Mouse (Mus musculus): ENCODE measurements at regions not wholly inside any gene's neighbourhood (a gene's known extent, or its start where the extent isn't known, plus 50 kb on each side); places are given as distances from the start of the nearest gene placed in this dataset.
A peak's percentile ranks its signal among the peaks of the same experiment; 100 is the strongest.

DNA sequence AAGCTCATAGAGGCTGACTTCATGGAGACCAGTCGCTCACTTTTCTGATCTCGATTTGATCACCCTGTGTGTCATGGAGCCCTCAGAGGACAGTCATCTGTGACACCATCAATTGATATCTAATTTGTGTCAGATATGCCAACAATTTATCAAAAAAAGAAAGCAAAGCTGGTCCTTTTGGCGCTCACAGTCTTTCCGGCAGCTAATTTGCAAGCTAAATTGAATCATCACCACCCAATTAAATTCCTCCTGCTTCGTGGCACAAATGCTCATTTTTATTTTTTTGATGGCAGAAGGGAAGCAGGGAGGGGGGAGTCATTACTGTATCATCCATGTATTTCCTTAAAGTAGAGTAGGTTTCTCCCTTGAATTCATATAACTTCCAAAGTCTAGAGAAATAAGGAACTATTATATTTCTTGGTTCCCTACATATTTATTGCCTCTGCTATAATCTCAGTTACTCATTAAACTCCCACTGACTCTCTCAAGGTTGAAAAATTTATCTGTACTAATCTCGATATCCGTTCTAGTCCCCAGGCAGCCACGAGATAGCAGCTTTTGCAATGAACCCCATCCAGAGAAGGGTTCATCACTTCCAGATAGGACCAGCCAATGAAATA, 325.8 kb downstream of the Gpam start:
- no peak for DNase-seq (ENCODE audit: extremely low spot score in 1 of 2, low spot score in 1 of 2)

DNA sequence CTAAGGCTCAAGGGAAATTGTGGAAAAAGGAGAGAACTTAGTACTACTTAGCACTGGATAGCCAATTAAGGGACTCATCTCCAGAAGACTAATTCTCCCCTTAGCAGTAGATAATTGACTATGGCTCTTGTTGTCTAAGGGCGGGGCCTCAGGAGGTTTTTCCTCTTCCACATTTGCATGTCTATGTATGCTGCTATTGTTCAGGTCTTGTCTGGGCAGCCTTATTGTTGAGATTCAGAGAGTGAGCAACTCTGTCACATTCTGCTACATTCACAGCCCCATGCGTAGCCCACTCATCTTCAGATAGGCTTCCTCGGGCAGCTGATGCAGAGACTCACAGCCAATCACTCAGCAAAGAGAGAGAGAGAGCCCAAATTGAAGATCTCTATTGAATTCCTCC, 339.9 kb downstream of the Gpam start:
- DNase-seq (ENCODE audit: extremely low spot score in 1 of 2, low spot score in 1 of 2): no peak

DNA sequence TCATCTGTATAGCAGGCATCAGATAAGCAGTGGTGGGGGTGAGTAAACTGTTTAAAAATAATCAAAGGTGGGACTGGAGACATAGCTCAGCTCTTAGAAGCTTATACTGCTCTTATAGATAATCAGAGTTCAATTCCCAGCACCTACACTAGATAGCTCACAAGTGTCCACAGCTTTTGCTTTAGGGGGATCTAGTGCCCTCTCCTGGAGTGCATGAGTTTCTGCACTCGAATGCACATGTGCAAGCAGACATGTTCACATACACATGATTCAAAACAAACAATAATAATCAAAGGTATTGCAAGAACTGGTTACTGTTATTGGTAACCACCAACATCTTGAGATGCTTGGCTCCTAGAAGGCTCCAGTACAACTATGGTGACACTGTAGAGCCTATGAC, 343.3 kb downstream of the Gpam start:
- DNase-seq (ENCODE audit: extremely low spot score in 1 of 2, low spot score in 1 of 2): no peak

DNA sequence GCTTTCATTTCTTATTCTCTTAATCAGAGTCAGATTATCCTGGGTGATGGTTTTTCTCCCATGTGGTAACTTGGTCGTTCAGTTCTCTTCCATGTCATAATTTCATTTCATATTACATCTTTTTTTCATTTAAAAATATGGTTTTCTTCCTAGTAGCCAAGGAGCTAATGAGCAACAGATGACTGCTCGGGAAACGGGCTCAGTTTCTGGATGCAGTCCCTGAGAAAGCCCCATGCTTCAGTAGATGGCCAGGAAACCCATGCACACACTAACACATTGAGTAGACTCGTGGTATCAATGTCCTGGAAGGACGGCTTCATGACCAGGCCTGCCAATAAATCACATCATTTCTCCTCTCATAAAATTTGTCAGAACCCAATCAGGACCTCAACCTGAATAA, 369.3 kb downstream of the Gpam start:
- DNase-seq (ENCODE audit: extremely low spot score in 1 of 2, low spot score in 1 of 2): no peak

DNA sequence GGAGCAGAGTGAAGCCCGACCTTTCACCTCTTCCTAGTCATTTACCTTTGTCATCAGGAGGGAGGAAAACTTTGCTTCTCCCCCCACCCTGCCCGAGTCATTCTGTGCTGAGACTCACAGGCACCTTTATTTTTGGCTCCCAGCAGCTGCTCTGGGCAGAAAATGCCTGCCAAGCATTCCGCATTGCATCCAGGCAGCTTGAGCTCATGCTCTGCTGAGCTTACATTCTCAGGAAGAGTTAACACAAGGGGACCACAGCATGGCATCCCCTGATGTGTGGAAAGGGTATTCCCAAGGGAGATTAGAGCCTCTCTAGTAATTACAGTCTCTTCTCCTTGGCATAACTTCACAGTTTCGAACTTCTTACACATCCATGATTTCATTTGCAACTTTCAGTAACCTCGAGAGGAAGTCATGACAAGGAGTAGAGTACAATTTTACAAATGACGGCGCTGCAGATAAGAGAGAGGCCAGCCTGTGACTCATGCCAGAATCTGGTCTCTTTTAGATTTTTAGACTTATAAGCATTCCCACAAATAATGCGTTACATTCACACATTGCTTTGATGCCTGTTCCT, 370.3 kb downstream of the Gpam start:
- DNase-seq (ENCODE audit: extremely low spot score in 1 of 2, low spot score in 1 of 2): peak; percentile 6 to 10

DNA sequence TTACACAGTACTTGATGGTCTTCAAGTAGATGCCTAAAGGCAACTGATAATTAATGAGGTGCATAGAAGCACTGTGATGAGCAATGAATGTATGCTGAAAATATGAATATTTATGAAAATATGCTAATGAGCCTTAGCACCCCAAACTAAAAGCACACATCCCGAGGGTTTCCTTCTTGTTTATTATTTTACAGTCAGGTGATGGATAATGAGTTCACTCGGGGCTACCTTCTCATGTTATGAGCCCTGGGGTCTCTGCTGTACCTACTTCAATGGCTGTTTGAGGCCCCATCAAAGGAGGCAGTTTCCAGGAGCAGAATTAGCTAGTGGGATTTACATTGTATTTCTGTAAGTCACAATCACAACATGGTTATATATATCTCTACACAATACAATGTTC, 371.6 kb downstream of the Gpam start:
- DNase-seq (ENCODE audit: extremely low spot score in 1 of 2, low spot score in 1 of 2): no peak

DNA sequence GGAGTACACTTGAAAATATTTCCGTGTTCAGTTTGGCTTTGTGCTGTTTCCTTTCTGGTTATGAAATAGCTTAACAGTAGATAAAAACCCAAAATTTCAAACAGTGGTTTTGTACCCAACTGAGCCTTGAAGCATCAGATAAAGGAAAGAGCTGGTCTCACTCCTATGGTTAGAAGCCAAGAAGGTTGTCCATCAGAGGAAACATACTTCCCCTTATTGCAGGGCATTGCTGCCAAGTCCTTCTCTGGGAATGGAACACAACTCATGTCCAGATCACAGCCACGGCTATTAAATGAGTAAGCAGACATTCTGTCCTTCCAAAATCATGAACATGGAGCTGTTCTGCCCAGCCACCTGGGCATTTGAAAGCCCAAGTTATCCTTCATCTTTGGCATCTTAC, 393.1 kb downstream of the Gpam start:
- no peak for DNase-seq (ENCODE audit: extremely low spot score in 1 of 2, low spot score in 1 of 2)

DNA sequence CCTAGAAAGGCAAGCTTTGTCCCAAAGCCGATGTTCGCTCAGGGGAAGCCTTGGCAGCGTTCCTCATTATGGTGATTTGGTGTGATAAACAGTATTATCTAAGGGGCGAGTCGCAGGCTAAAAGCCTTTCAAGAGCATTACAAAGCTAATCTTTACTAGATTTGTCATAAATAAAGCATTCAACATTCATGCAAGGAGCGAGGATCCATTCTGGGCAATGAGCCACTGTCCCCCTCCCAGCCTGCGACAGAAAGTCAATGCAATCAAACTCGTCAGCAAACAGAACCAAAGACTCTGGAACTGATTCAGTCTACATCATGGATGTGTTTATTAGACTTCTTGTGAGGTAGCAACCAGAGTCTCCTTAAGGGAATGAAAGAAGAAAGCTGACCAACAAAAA, 395.3 kb downstream of the Gpam start:
- no peak for DNase-seq (ENCODE audit: extremely low spot score in 1 of 2, low spot score in 1 of 2)

DNA sequence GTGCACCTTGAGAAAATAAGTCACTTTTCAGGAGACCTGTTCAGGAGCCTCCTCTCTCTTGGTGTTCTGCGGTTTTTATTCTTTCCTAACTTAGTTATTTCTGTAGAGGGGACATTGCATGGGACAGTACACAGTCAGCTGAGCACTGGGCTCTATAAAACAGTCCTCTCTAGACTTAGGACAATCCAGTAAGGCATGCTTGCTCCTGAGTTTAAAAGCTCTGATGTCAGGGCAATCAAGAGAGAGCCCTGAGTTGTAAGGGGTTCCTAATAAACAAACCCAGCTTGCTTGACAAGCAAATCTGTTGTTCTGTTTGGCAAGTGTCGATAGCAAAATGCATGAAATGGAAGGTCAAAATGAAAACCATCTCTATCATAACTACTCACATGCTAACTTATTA, 395.7 kb downstream of the Gpam start:
- DNase-seq (ENCODE audit: extremely low spot score in 1 of 2, low spot score in 1 of 2): no peak

DNA sequence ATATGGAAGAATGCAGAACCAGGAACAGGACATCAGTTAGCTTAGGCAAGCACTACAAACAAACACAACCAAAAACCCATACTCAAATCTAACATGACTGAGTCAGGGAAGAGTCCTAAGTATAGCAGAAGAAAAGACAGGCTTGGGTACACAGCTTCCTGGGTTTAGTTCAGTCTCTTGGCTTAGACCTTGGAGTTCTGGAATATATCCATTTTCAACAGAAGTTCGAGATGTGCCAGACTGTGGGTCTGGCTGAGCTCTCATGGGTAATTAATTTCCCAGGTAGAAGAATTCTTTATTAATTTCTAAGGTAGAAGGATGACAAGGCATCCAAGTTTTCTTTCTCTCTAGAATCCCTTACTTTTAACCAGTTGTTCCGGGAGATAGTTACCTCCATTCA, 396.2 kb downstream of the Gpam start:
- no peak for DNase-seq (ENCODE audit: extremely low spot score in 1 of 2, low spot score in 1 of 2)

DNA sequence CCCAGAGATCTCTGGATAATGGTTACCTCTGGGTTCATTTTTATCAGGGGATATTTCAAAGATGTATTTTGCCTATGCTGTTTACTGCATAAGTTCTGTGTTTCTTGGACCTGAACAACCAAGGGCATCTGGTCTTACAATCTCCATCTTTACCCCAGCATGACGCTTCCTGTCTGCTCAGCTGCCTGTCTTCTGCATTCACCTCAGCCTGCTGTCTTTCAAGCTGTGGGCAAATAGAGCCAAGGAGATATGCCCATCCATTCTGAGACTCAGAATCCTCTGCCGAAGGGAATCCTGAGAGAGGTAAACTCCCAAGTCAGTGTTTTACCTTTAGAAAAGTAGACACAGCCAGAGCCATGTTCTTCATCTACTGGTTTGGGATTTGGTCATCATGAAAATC, 396.7 kb downstream of the Gpam start:
- DNase-seq (ENCODE audit: extremely low spot score in 1 of 2, low spot score in 1 of 2): no peak

DNA sequence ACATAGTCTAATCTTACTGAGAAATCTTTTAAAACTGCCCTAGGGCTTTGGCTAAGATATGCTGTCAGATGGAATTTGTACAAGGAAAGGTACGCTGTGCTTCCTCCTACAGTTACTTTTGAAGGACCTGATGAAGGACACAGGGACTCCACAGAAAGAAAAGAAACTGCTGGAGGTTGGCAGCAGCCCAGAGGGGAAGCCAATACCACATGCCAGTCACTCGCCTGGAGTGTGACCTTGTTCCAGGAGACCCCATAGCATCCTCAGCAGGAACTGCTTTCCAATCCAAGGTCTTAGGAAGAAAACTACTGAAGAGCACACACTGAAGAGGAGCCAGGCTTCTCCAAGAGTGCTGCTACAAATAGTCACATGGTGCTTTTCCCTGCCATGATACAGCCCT, 404.9 kb downstream of the Gpam start:
- DNase-seq (ENCODE audit: extremely low spot score in 1 of 2, low spot score in 1 of 2): no peak

DNA sequence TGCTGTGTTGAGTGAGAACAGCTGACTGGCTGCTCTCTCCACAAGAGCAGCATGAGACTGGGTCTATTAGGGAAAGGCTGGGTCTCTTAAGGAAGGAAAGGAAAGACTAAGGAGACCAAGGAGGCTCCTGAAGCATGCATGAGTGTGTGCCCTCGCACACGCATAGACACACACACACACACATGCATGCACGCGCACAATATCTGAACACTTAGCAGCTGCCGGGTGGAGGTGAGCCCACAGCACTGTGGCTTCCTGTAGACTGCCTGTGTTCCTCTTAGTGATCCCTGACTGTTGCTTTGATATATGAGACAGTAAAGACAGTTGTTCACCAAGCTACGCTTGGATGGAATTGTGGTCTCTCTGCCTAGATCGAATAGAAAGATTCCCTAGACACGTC, 429.6 kb downstream of the Gpam start:
- DNase-seq (ENCODE audit: extremely low spot score in 1 of 2, low spot score in 1 of 2): no peak

DNA sequence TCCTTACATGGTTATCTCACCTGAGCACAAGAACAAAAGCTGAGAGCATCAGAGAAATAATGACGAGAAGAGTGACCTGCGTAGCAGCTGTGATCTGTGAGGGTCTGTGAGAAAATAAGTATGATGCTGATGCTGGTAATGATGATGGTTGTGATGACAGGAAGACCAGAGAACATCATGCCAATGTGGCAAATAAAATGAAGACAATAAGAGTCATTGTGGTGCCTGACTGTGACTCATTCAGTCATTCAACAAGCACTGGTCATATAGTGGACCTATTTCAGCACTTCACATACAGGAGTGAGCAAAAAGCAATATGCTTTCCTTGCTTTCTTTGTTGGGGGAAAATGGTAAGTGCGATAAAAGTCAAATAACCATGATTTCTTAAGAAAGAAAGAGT, 433.3 kb downstream of the Gpam start:
- no peak for DNase-seq (ENCODE audit: extremely low spot score in 1 of 2, low spot score in 1 of 2)

DNA sequence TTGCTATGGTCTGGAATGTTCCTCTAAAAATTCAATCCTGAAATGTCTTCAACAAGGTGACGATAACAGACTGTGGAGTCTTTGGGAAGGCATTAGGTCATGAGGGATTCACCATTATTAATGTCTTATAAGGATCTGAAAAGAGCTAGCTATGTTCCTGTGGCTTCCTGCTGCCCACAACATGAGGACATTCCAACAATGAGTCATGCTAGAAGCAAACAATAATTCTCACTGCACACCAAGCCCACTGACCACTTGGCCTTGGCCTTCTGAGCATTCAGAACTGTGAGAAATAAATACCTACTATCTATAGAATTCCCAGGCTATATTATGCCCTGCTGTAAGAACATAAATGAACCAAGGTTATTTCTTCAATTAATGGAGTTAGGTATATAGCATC, 433.9 kb downstream of the Gpam start:
- DNase-seq (ENCODE audit: extremely low spot score in 1 of 2, low spot score in 1 of 2): no peak

DNA sequence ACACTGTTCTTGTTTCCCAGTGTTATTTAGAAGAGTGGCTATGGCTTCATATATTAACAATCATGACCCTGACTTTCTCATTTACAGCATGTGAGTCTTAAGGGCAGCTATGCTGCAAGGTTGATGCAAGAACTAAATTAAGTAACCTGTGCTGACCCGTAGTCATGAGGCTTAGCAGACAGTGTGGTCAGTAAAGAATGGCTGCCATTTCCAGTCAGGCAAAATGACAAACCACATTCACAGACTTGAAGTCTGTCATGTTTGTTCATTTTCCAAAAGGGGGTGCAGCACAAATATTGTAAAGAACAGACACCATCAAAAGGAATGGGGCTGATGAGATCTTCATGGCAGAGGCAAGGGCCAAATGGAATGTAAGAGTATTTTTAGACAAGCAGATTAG, 435.2 kb downstream of the Gpam start:
- DNase-seq (ENCODE audit: extremely low spot score in 1 of 2, low spot score in 1 of 2): no peak

DNA sequence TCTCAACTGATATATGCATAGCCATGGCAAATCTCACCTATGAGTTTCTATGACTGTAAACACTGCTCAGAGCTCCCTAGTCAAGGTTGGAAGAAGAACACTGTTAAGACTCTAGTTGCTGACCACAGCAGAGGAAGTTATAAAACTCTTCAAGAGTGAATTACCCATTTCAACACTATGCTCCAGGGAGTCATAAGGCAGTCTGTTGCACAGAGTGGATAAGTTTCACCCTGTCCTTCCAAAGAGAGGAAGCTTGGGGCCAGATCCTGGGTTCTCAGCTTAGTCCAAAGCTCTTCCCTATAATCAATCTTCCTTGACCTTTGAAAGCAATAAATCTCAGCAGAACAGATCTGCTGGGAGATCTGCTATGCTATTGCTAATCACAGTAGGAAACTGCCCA, 438.4 kb downstream of the Gpam start:
- DNase-seq (ENCODE audit: extremely low spot score in 1 of 2, low spot score in 1 of 2): no peak

DNA sequence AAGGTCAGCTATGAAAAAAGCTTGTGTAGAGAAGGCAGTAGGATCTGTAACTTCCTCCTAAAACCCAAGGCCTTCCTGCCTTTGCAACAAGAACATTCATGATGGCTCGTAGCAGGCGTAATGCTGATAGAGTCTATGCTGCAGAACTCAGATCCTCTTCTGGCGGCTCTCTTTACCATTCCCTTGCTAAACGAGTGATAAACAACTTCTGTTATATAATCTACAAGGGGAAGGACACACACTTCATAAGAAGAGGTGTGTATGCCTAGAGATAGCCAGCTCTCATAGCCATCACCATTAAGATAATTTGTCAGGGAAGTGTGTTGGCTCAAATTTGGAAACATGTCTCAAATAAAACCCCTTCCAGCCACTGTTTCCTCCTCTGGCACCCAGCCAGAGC, 441.9 kb downstream of the Gpam start:
- DNase-seq (ENCODE audit: extremely low spot score in 1 of 2, low spot score in 1 of 2): no peak
